Mouse (Mus musculus): Measurements from ENCODE around the gene Ttc27. TPM values are rescaled to one million over a fixed set of nuclear protein-coding genes. Genes with fewer than 3 reads are reported as not detected.

Ttc27 gene
- polyA plus RNA-seq, 1 experiment: 5.3 TPM

GRCm38 (mm10) chr17:74866565-74867507 is 149.3 kb downstream of the Ttc27 start:
- peak overlapping the region; percentile 15; the same call in 1 of the 2 replicates for H3K27ac ChIP-seq (ENCODE audit: insufficient read depth, low read depth, low read length)
- no peak for TF ChIP-seq CTCF (conservative IDR thresholded peaks at IDR 0.05; ENCODE audit: insufficient read depth, insufficient read length, low read depth, low read length)
- no peak for TF ChIP-seq POLR2A (IDR thresholded peaks at IDR 0.05; ENCODE audit: low read depth, low read length)

GRCm38 (mm10) chr17:74868185-74868907 is 150.8 kb downstream of the Ttc27 start:
- H3K36me3 ChIP-seq (ENCODE audit: control insufficient read depth, insufficient read depth, low read length): no peaks in the 10 kb centered on the region
- H3K27ac ChIP-seq (ENCODE audit: insufficient read depth, low read depth, low read length): no peak overlapping the region
- no peak for TF ChIP-seq POLR2A (IDR thresholded peaks at IDR 0.05; ENCODE audit: low read depth, low read length)
- no peak for TF ChIP-seq CTCF (conservative IDR thresholded peaks at IDR 0.05; ENCODE audit: insufficient read depth, insufficient read length, low read depth, low read length)
- no peak overlapping the region for H3K4me3 ChIP-seq (ENCODE audit: insufficient read depth, low read depth, low read length)
- H3K27me3 ChIP-seq (replicated peaks; ENCODE audit: control insufficient read depth, insufficient read depth, low read length): no peaks in the 10 kb centered on the region
- no peak for DNase-seq
- WGBS: 76% methylated on average over 12 of the region's 12 CpGs
- peaks cover 6% of the 10 kb centered on the region; the same call in 1 of the 2 replicates for H3K4me1 ChIP-seq (ENCODE audit: control insufficient read depth, insufficient read depth, low read length)

More at GRCm38 (mm10) chr17:74866565-74867507, 149.3 kb downstream of the Ttc27 start:
- peak; percentile 91 for DNase-seq
- H3K36me3 ChIP-seq (ENCODE audit: control insufficient read depth, insufficient read depth, low read length): no peaks in the 10 kb centered on the region
- 18% methylated on average over 11 of the region's 11 CpGs for WGBS
- no peak overlapping the region for H3K4me3 ChIP-seq (ENCODE audit: insufficient read depth, low read depth, low read length)
- peaks cover 6% of the 10 kb centered on the region; the same call in 1 of the 2 replicates for H3K4me1 ChIP-seq (ENCODE audit: control insufficient read depth, insufficient read depth, low read length)
- no peaks in the 10 kb centered on the region for H3K27me3 ChIP-seq (replicated peaks; ENCODE audit: control insufficient read depth, insufficient read depth, low read length)

GRCm38 (mm10) chr17:74869556-74869955 is 152.0 kb downstream of the Ttc27 start:
- H3K27me3 ChIP-seq (replicated peaks; ENCODE audit: control insufficient read depth, insufficient read depth, low read length): no peaks in the 10 kb centered on the region
- peaks cover 6% of the 10 kb centered on the region; the same call in 1 of the 2 replicates for H3K4me1 ChIP-seq (ENCODE audit: control insufficient read depth, insufficient read depth, low read length)
- no peak for DNase-seq
- WGBS: 65% methylated on average over 8 of the region's 8 CpGs
- H3K27ac ChIP-seq (ENCODE audit: insufficient read depth, low read depth, low read length): no peak overlapping the region
- TF ChIP-seq POLR2A (IDR thresholded peaks at IDR 0.05; ENCODE audit: low read depth, low read length) (no peak), CTCF (conservative IDR thresholded peaks at IDR 0.05; ENCODE audit: insufficient read depth, insufficient read length, low read depth, low read length) (no peak)
- H3K36me3 ChIP-seq (ENCODE audit: control insufficient read depth, insufficient read depth, low read length): no peaks in the 10 kb centered on the region
- H3K4me3 ChIP-seq (ENCODE audit: insufficient read depth, low read depth, low read length): no peak overlapping the region

- no peak overlapping the region for H3K27ac ChIP-seq (ENCODE audit: insufficient read depth, low read depth, low read length)
- H3K36me3 ChIP-seq (ENCODE audit: control insufficient read depth, insufficient read depth, low read length): no peaks in the 10 kb centered on the region
- peaks cover 6% of the 10 kb centered on the region; the same call in 1 of the 2 replicates for H3K4me1 ChIP-seq (ENCODE audit: control insufficient read depth, insufficient read depth, low read length)
- H3K27me3 ChIP-seq (replicated peaks; ENCODE audit: control insufficient read depth, insufficient read depth, low read length): no peaks in the 10 kb centered on the region
- DNase-seq: no peak
- no peak for TF ChIP-seq POLR2A (IDR thresholded peaks at IDR 0.05; ENCODE audit: low read depth, low read length)
- no peak for TF ChIP-seq CTCF (conservative IDR thresholded peaks at IDR 0.05; ENCODE audit: insufficient read depth, insufficient read length, low read depth, low read length)
- no peak overlapping the region for H3K4me3 ChIP-seq (ENCODE audit: insufficient read depth, low read depth, low read length)
- 61% methylated on average over 14 of the region's 14 CpGs for WGBS
Observed at GRCm38 (mm10) chr17:74870177-74871160, 152.9 kb downstream of the Ttc27 start.

- DNase-seq: no peak
- Histone ChIP-seq H3K4me1 (ENCODE audit: control insufficient read depth, insufficient read depth, low read length) (no peaks in the 10 kb centered on the region), H3K36me3 (ENCODE audit: control insufficient read depth, insufficient read depth, low read length) (no peaks in the 10 kb centered on the region), H3K27me3 (replicated peaks; ENCODE audit: control insufficient read depth, insufficient read depth, low read length) (no peaks in the 10 kb centered on the region), H3K27ac (ENCODE audit: insufficient read depth, low read depth, low read length) (no peak overlapping the region), H3K4me3 (ENCODE audit: insufficient read depth, low read depth, low read length) (no peak overlapping the region)
- 89% methylated on average over 9 of the region's 9 CpGs for WGBS
- TF ChIP-seq POLR2A (IDR thresholded peaks at IDR 0.05; ENCODE audit: low read depth, low read length): no peak
- TF ChIP-seq CTCF (conservative IDR thresholded peaks at IDR 0.05; ENCODE audit: insufficient read depth, insufficient read length, low read depth, low read length): no peak
Observed at GRCm38 (mm10) chr17:74872567-74872966, 155.0 kb downstream of the Ttc27 start.

GRCm38 (mm10) chr17:74873756-74874155 is 156.2 kb downstream of the Ttc27 start:
- Histone ChIP-seq H3K4me1 (ENCODE audit: control insufficient read depth, insufficient read depth, low read length) (no peaks in the 10 kb centered on the region), H3K27me3 (replicated peaks; ENCODE audit: control insufficient read depth, insufficient read depth, low read length) (no peaks in the 10 kb centered on the region), H3K27ac (ENCODE audit: insufficient read depth, low read depth, low read length) (no peak overlapping the region), H3K4me3 (ENCODE audit: insufficient read depth, low read depth, low read length) (no peak overlapping the region), H3K36me3 (ENCODE audit: control insufficient read depth, insufficient read depth, low read length) (no peaks in the 10 kb centered on the region)
- TF ChIP-seq CTCF (conservative IDR thresholded peaks at IDR 0.05; ENCODE audit: insufficient read depth, insufficient read length, low read depth, low read length) (no peak), POLR2A (IDR thresholded peaks at IDR 0.05; ENCODE audit: low read depth, low read length) (no peak)
- DNase-seq: peak; percentile 65
- 38% methylated on average over 1 of the region's 1 CpGs for WGBS
